Mouse (Mus musculus) heart, embryonic 10.5 days (tissue): Measurements from ENCODE around the gene Fxn. TPM values are rescaled to one million over a fixed set of nuclear protein-coding genes. Genes with fewer than 3 reads are reported as not detected.
A peak's percentile ranks its signal among the peaks of the same experiment; 100 is the strongest.

Source experiments
- DNase-seq: peaks from one replicate; pipeline ENCODE4 v3.0.0-alpha.2; 2017; ENCODE audit warnings: low spot score
- H3K27ac ChIP-seq: fragments of 300-500 bp; sonication (generic); 2 replicates; pipeline ENCODE4 v1.5.1; 2016; ENCODE audit warnings: mild to moderate bottlenecking
- H3K27me3 ChIP-seq: fragments of 300-500 bp; sonication (generic); 2 replicates; pipeline ENCODE4 v1.6.1; 2016; ENCODE audit warnings: mild to moderate bottlenecking; ENCODE audit not compliant: poor library complexity, insufficient read depth, severe bottlenecking
- H3K36me3 ChIP-seq: fragments of 300-500 bp; sonication (generic); 2 replicates; pipeline ENCODE4 v1.6.1; 2016; ENCODE audit warnings: mild to moderate bottlenecking, moderate library complexity
- H3K4me1 ChIP-seq: fragments of 300-500 bp; sonication (generic); 2 replicates; pipeline ENCODE4 v1.6.1; 2016; ENCODE audit warnings: mild to moderate bottlenecking
- H3K4me3 ChIP-seq: fragments of 300-500 bp; sonication (generic); 2 replicates; pipeline ENCODE4 v1.5.1; 2016; ENCODE audit warnings: mild to moderate bottlenecking, moderate library complexity
- H3K9me3 ChIP-seq: fragments of 300-500 bp; sonication (generic); 2 replicates; pipeline ENCODE4 v1.6.1; 2016; ENCODE audit warnings: mild to moderate bottlenecking, moderate library complexity
- WGBS: fragments of 180-500 bp; shearing (Covaris S2); methylation state at CpG from one replicate; pipeline ENCODE4 v1.1.7; 2016; 5-methylcytosine and 5-hydroxymethylcytosine counted together
- polyA plus RNA-seq: library from polyadenylated mRNA; unstranded; fragments of >200 nt; fragmentation: Nextera tagmentation; extraction: Ambion mirVana; gene quantifications from 2 replicates; pipeline ENCODE4 v1.2.1, GENCODE M21; 2016

Gene Fxn
- polyA plus RNA-seq, 1 experiment from 2014 or later: 73.4 TPM

DNA sequence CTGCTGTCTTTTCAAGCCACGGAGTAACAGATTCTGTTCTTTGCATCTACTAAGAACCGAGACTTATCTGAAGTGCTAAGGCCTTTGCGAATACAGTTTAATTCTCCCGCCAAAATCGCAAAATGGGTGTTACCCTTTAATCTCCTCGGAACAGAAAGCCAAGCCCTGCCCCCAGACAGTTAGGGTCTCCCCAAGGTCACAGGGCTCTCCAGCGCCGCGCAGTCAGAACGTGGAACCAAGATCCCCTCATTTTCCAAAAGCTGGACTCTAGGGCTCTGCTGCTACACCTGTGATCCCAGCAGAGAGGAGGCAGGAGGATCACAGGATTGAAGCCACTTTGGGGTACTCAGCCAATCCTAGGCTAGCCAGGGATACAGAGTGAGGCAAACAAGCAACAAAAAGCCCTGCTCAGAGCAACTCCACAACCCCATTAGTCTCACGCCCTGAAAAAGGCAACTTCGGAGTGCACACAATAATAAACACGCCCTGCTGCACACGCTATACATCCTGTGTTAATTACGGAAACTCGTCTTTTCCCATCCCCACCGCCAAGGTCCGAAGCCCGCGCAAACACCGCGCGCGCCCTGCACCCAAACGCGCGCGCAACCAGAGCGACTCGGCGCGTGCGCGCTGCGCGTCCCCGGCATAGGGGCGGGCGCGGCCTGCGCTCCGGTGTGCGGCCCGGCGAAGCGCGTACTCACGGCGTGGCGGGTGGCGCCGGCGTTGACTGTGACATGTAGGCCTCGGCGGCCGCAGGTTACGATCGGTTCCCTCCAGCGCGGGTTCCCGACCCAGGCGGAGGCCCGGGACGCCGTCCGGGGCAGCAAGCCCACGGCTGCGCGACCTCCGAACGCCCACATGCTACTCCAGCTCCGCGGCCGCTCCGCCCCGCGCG, 452 bp downstream of the Fxn start:
- peak overlapping the region; percentile 97 for H3K27ac ChIP-seq
- peak; percentile 91 for DNase-seq
- under 1% methylated on average over 65 of the region's 78 CpGs for WGBS
- no peaks in the 10 kb centered on the region for H3K27me3 ChIP-seq
- H3K4me3 ChIP-seq: peak overlapping the region; percentile 76
- H3K4me1 ChIP-seq: peaks cover 6% of the 10 kb centered on the region
- H3K36me3 ChIP-seq: peaks cover 22% of the 10 kb centered on the region; the same call in 1 of the 2 replicates
- H3K9me3 ChIP-seq: no peaks in the 10 kb centered on the region

DNA sequence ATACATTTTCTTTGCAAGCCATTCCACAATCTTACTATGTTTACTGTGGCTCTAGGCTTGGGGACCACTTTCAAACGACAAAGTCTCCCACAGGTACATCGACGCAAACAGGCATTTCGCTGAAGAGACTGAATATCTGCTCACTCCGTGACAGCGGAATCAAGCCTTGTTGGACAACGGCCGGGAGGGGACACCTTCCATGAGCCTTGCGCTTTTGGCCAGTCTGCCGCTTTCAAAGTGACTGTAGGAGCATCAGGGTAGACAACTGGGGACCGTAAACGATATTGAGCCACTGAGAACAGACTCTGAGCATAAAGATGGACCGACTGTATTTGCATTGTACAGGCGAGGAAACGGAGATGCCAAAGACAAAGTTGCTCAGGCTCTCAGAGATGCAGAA, 1.5 kb downstream of the Fxn start:
- no peak for DNase-seq
- peaks cover 22% of the 10 kb centered on the region; the same call in 1 of the 2 replicates for H3K36me3 ChIP-seq
- peak overlapping the region; percentile 97; the same call in 1 of the 2 replicates for H3K27ac ChIP-seq
- WGBS: 89% methylated on average over 15 of the region's 15 CpGs
- peak overlapping the region; percentile 76 for H3K4me3 ChIP-seq
- no peaks in the 10 kb centered on the region for H3K9me3 ChIP-seq
- H3K4me1 ChIP-seq: peaks cover 6% of the 10 kb centered on the region
- no peaks in the 10 kb centered on the region for H3K27me3 ChIP-seq

DNA sequence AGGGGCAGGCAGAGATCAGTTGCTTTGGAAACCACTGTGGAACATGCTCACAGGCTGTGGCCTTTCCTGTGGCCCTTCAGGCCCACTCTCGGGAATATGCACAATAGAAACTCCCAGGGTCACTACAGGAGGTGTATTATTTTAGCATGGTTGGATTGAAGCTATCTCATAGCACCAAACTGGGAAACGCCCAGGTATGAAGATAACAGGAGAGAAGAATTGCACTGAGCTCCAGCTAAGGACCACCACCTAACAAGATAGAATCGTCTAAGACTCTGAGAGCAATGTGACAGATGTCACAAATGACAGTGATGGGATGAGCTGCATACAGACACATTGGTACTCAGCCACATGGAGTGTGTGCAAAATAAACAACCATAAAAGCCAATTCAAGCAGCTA, 6.1 kb downstream of the Fxn start:
- no peaks in the 10 kb centered on the region for H3K27me3 ChIP-seq
- peaks cover 46% of the 10 kb centered on the region for H3K36me3 ChIP-seq
- no peak overlapping the region for H3K27ac ChIP-seq
- 69% methylated on average over 3 of the region's 3 CpGs for WGBS
- no peak for DNase-seq
- H3K4me3 ChIP-seq: no peak overlapping the region
- no peaks in the 10 kb centered on the region for H3K9me3 ChIP-seq
- peaks cover 11% of the 10 kb centered on the region for H3K4me1 ChIP-seq

DNA sequence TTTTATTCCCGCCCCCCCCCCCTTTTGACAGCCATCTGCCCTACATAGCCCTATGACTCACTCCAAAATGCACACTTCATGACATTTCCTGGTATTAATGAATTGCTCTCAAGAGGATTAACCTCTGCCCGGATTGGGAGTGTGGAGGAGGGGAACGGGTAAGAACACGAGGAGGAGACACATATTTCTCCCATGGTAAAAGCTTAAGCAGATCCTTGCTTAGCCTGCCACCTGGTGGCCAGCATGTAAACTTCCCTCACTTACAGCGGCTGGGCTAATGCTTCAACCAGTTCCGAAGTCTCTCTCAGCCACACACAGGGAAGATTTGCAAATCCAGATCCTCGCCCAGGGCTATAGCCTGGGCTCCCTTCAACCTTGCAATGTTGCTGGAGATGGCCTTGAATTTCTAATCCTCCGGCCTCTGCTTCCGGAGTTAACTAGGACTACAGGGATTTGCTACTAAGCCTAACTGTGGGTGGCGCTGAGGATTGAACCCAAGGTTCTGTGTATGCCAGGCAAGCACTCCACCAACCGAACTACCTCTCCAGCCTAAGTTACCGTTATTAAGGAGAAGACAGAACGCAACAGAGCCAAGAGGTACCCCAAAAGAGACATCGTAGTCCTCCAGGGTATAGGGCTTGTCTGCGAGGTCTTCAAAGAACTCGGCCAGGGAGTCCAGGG, 8.5 kb downstream of the Fxn start:
- peaks cover 51% of the 10 kb centered on the region for H3K36me3 ChIP-seq
- peaks cover 5% of the 10 kb centered on the region; the same call in 1 of the 2 replicates for H3K4me1 ChIP-seq
- H3K27me3 ChIP-seq: no peaks in the 10 kb centered on the region
- no peak overlapping the region for H3K4me3 ChIP-seq
- no peak overlapping the region for H3K27ac ChIP-seq
- no peaks in the 10 kb centered on the region for H3K9me3 ChIP-seq
- WGBS: 46% methylated on average over 16 of the region's 16 CpGs
- DNase-seq: peak; percentile 90

DNA sequence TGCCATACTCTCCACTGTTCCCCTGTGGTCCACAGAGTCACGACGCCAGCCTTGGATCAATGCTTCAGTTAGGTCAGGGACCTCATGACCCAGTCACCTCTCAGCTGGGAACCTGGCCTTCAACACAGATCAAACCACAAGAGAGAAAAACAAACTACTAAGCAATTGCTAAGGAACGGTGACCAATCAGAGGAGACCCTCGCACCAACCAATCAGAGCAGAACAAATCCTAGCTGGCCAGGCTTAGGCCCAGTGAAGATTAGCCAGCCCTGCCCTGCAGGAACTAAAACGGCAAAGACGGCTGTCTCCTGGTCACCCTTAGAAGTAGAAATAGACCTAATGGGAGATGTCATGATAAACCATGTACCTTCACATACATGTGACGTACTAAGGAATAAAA, 9.1 kb downstream of the Fxn start:
- Histone ChIP-seq H3K4me1 (peaks cover 5% of the 10 kb centered on the region; the same call in 1 of the 2 replicates), H3K27ac (no peak overlapping the region), H3K27me3 (no peaks in the 10 kb centered on the region), H3K4me3 (no peak overlapping the region), H3K9me3 (no peaks in the 10 kb centered on the region), H3K36me3 (peaks cover 48% of the 10 kb centered on the region)
- WGBS: 46% methylated on average over 7 of the region's 7 CpGs
- DNase-seq: no peak

DNA sequence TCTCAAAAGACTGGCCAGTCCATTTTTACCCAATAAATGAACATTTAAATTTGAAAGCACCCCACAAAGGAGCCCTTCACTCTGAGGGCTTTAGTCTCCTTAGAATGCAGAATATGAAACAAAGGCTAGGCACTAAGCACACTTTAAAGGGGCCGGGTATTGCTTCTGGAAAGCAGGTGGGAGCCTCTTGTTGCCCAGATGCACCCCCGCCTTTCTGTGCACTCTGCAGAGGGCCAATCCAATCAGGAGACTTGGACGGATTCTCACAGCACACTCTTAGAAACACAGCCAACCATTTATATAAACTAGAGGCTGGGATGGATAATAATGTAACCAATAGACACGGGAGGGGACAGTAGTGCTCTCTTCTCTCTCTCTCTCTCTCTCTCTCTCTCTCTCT, 11.9 kb downstream of the Fxn start:
- Histone ChIP-seq H3K4me3 (no peak overlapping the region), H3K4me1 (peaks cover 5% of the 10 kb centered on the region; the same call in 1 of the 2 replicates), H3K9me3 (no peaks in the 10 kb centered on the region), H3K36me3 (peaks cover 61% of the 10 kb centered on the region), H3K27ac (no peak overlapping the region), H3K27me3 (no peaks in the 10 kb centered on the region)
- 82% methylated on average over 4 of the region's 4 CpGs for WGBS
- no peak for DNase-seq

DNA sequence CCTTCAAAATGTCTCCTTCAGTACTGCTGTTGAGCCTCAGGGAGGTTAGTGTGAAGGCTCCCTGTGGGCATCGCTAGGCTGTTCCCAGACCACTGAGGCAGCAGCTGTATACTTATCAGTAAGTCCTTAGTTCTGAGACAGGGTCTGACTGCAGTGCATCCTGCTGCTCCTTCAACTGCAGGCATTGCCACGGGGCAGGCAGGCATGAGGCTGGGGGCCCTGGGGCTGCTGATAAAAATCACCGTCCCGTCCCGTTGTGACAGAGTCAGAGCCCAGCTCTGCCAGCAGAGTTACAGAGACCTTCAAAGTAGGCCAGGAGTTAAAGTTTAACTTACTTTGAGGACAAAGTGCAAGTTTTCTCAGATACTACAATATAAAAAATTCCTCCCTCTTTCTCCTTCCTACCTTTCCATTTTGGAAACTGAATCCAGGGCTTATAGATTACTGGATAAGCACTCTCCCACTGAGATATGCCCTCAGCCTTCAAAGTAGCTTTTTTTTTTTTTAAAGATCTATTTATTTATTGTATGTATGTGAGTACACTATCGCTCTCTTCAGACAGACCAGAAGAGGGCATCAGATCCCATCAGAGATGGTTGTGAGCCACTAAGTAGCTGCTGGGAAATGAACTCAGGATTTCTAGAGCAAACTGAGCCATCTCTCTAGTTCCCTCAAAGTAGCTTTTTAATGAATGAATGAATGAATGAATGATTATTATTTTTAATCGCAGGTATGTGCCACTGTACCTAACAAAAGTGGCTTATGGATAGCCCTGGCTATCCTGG, 14.2 kb downstream of the Fxn start:
- no peak overlapping the region for H3K27ac ChIP-seq
- peaks cover 4% of the 10 kb centered on the region; the same call in 1 of the 2 replicates for H3K4me1 ChIP-seq
- no peaks in the 10 kb centered on the region for H3K27me3 ChIP-seq
- peaks cover 69% of the 10 kb centered on the region for H3K36me3 ChIP-seq
- no peak overlapping the region for H3K4me3 ChIP-seq
- no peaks in the 10 kb centered on the region for H3K9me3 ChIP-seq
- DNase-seq: no peak
- WGBS: 82% methylated on average over 7 of the region's 7 CpGs

DNA sequence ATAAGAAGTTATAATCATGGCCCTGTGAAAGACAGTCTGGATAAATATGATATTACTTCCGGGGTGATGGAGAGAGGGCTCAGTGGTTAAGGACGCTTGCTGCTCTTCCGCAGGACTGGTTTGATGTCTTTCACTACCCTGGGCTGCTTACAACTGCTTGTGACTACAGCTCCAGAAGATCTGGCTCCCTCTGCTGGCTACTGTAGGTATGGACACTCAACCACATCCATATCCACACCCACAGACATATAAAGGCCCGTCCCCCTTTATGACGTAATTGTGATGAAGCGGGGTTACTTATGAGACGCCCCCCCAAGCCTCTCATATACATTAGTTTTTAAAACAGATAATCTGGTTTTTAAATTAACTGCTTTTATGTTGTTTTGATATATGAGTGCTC, 15.4 kb downstream of the Fxn start:
- Histone ChIP-seq H3K36me3 (peaks cover 66% of the 10 kb centered on the region), H3K27me3 (no peaks in the 10 kb centered on the region), H3K27ac (no peak overlapping the region), H3K9me3 (no peaks in the 10 kb centered on the region), H3K4me1 (peaks cover 5% of the 10 kb centered on the region; the same call in 1 of the 2 replicates), H3K4me3 (no peak overlapping the region)
- whole genome bisulfite sequencing: 53% methylated on average over 7 of the region's 7 CpGs
- DNase-seq: peak; percentile 85

DNA sequence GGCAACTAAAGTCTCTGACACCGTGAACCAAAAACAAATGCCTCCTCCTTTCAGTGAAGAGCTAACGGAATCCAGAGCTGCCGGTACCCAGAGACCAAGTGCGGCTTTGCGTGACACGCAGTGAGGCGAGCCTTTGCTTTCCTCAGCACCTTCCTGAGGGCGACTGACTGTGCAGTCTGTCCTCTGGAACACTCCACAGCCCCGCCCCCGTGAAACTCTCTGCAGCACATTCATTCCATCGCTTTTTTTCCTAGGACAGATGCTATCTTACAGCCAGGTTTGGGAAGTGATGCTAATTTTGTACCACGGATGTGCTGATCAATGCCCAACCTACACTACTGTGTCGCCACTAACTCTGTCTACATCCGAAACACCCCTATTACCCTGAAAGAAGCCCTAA, 17.7 kb downstream of the Fxn start:
- no peak overlapping the region for H3K4me3 ChIP-seq
- peaks cover 9% of the 10 kb centered on the region; the same call in 1 of the 2 replicates for H3K4me1 ChIP-seq
- peaks cover 60% of the 10 kb centered on the region for H3K36me3 ChIP-seq
- DNase-seq: no peak
- H3K27ac ChIP-seq: no peak overlapping the region
- no peaks in the 10 kb centered on the region for H3K27me3 ChIP-seq
- WGBS: 87% methylated on average over 14 of the region's 14 CpGs
- no peaks in the 10 kb centered on the region for H3K9me3 ChIP-seq

DNA sequence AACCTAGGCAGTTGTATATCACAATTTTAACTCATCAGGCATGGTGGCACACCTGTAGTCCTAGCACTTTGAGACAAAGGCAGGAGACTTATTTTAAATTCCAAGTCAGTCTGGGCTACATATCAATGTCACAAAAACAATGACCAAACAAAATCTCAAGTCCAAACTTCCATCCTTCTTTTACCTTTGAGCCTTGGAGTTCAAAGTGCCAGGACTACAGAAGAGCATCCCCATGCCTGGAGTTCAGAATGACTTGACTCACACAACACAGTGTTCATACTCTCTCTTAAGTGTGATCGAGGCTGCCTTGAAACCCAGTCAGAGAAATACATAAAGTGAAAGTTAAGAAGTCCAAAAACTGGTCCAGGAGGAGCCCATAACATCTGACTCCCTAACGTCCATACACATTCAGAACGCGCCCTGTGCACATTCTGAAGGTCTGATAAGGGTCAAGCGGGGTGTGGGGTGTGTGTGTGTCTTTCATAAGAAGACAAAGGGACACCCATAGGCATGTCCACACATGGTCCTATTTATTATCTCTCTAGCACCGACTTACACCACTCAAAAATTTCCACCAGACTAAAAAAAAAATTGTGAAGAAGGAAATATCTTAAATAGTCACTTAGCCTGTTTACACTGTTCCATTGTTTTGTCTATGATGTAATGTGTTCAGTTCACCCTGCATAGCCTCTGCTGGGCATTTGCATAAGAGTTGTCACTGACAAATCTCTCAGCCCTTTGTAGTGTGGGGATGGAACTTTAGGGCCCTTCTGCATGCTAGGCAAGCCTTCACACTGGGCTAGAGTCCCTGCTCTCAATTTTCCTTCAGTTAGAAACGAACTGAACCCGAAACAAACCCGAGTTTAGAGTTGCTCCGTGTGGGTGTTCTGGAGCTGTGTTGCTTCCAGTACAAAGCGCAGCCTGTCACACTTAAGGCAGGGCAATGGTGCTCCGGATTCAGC, 20.7 kb downstream of the Fxn start:
- H3K27ac ChIP-seq: no peak overlapping the region
- H3K36me3 ChIP-seq: peaks cover 38% of the 10 kb centered on the region
- H3K9me3 ChIP-seq: no peaks in the 10 kb centered on the region
- no peak for DNase-seq
- peaks cover 9% of the 10 kb centered on the region; the same call in 1 of the 2 replicates for H3K4me1 ChIP-seq
- 72% methylated on average over 12 of the region's 12 CpGs for WGBS
- H3K4me3 ChIP-seq: no peak overlapping the region
- no peaks in the 10 kb centered on the region for H3K27me3 ChIP-seq

DNA sequence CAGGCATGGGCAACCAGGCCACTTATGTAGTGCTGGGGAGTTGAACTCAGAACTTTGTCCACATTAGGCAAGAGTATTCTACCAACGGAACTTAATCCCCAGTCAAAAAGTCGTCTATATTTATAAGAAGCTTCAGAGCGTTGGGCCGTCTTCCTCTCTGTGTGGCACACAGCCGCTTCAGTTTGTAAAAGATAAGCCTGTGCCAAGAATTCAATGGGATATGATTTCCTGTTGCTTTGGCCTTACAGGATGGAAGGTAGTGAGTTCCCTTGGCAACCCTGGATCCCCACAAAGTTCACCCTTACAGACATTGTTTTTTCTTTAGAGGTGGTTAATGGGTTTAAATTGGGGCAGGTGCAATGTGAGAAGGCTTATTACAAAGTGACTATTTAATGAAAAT, 22.0 kb downstream of the Fxn start:
- Histone ChIP-seq H3K36me3 (peaks cover 30% of the 10 kb centered on the region), H3K27ac (no peak overlapping the region; the same call in 1 of the 2 replicates), H3K9me3 (no peaks in the 10 kb centered on the region), H3K4me3 (no peak overlapping the region), H3K4me1 (peaks cover 14% of the 10 kb centered on the region), H3K27me3 (no peaks in the 10 kb centered on the region)
- no peak for DNase-seq
- WGBS: 62% methylated on average over 5 of the region's 5 CpGs

DNA sequence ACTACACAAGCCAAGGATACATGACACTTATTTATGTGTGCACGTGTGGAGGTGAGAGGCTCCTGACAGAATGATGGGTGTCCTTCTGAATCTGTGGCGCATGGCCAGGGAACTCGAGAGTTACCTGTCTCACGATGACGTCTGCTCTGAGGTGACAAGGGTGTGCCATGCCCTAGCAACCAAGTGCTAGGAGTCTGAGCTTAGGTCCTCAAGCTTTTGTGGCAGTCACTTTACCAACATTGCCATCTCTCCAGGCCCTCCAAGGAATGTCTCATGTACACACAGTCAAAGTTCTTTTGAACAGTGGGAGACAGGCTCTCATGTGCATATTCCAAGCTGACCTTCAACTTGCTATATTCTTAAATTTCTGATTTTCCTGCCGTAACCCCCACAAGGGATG, 22.4 kb downstream of the Fxn start:
- Histone ChIP-seq H3K9me3 (no peaks in the 10 kb centered on the region), H3K27ac (no peak overlapping the region; the same call in 1 of the 2 replicates), H3K36me3 (peaks cover 28% of the 10 kb centered on the region), H3K4me1 (peaks cover 14% of the 10 kb centered on the region), H3K27me3 (no peaks in the 10 kb centered on the region), H3K4me3 (no peak overlapping the region)
- DNase-seq: no peak
- WGBS: 86% methylated on average over 6 of the region's 6 CpGs
